Mouse (Mus musculus): ENCODE measurements around the gene Olfr168. TPM values are rescaled to one million over a fixed set of nuclear protein-coding genes. Genes with fewer than 3 reads are reported as not detected.

Gene Olfr168
- polyA plus RNA-seq (2014; fragmentation: Illumina TruSeq; extraction: RNeasy Lipid Tissue Mini Kit (QIAGEN cat#74804)): not detected

DNA sequence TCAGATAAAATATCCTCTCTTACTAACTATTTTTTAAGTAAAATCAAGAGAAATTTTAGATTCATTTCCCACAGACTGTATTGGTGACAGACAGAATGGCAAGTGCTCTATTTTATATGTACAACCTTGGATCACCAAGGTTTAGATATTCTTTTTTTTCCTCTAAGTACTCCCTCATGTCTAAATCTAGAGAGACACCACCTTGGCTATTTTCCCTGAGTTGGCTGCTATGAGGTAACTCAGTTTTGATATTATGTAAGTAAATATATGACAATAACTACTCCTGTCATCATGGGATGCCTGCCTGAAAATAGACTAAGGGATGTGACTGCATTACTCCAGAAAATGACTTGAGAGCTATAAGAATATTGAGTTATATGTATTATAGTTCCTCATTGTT lies at the start of gene Olfr168:
TSS of gene Olfr168 (minus strand) at position 101 of the 400 bp plus-strand sequence.

DNA sequence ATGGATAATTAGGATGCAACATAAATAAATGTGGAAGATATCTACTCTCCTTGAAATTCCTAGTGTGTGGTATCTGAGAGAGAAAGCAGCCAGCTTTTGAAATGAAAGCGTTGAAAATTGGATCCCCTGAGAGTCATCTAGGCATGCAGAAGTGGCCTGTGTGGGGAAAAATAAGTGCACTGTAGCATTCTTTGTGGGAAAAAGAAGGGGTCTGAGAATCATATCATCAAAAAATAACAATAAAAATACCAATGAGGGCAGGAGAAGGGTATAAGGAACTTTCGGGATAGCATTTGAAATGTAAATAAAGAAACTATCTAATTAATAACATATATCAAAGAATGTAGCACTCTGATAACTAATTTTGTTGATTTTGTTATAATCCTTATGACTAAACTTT lies 36.4 kb upstream of the Olfr168 start, which contains the start of gene Olfr169:
TSS of gene Olfr169 (minus strand) at position 101 of the 400 bp plus-strand sequence.

DNA sequence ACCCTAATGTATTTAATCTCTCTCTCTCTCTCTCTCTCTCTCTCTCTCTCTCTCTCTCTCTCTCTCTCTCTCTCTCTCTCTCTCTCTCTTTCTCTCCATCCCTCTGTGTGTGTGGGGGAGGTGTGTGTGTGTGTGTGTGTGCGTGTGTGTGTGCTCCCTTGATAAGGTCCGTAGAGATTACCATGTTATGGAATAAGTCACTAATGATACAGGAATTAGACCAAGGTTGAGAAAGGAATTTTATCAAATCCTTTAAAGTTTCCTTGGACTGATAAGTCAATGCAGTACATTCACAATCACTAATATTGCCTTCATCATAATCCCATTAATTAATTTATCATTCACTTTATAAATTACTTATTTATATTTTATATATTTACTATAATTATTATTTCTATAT lies 13.2 kb downstream of the Olfr168 start, which contains the start of gene Olfr167:
TSS of gene Olfr167 (minus strand) at position 101 of the 400 bp plus-strand sequence.

DNA sequence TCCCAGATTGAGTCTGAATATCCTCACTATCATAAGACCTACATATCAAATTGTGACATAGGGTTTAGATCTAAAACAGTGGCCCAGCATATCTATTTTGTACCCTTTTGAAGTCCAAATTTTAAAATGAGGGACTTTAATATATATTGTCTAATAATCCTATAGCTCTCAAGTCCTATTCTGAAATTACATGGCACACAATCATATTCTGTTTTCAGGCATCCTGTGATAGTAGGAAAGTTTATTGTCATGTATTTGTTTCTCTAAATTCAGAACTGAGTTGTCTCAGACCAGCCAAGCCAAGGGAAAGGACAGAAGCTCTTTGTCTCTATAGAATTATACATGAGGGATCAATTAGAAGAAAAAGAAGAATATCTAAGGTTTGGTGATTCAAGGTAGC lies 52.0 kb downstream of the Olfr168 start, which contains the start of gene Olfr166:
TSS of gene Olfr166 (plus strand) at position 301 of the 400 bp plus-strand sequence.

Other genes starting within 250 kb of the Olfr168 start
- not detected for gene Olfr164, start 221.5 kb downstream of the Olfr168 start, polyA plus RNA-seq (2014; fragmentation: Illumina TruSeq; extraction: RNeasy Lipid Tissue Mini Kit (QIAGEN cat#74804))
- gene Olfr165, start 112.4 kb downstream of the Olfr168 start, polyA plus RNA-seq (2014; fragmentation: Illumina TruSeq; extraction: RNeasy Lipid Tissue Mini Kit (QIAGEN cat#74804)): not detected
- not detected for gene Olfr166, start 51.9 kb downstream of the Olfr168 start, polyA plus RNA-seq (2014; fragmentation: Illumina TruSeq; extraction: RNeasy Lipid Tissue Mini Kit (QIAGEN cat#74804))
- gene Olfr167, start 13.3 kb downstream of the Olfr168 start, polyA plus RNA-seq (2014; fragmentation: Illumina TruSeq; extraction: RNeasy Lipid Tissue Mini Kit (QIAGEN cat#74804)): not detected
- not detected for gene Olfr169, start 36.3 kb upstream of the Olfr168 start, polyA plus RNA-seq (2014; fragmentation: Illumina TruSeq; extraction: RNeasy Lipid Tissue Mini Kit (QIAGEN cat#74804))
- not detected for gene Olfr170, start 76.3 kb upstream of the Olfr168 start, polyA plus RNA-seq (2014; fragmentation: Illumina TruSeq; extraction: RNeasy Lipid Tissue Mini Kit (QIAGEN cat#74804))
- gene Olfr171, start 94.4 kb upstream of the Olfr168 start, polyA plus RNA-seq (2014; fragmentation: Illumina TruSeq; extraction: RNeasy Lipid Tissue Mini Kit (QIAGEN cat#74804)): not detected
- gene Lamp3, start 170.8 kb upstream of the Olfr168 start, polyA plus RNA-seq (2014; fragmentation: Illumina TruSeq; extraction: RNeasy Lipid Tissue Mini Kit (QIAGEN cat#74804)): not detected
- 3.7 TPM for gene B3gnt5, start 224.7 kb upstream of the Olfr168 start, polyA plus RNA-seq (2014; fragmentation: Illumina TruSeq; extraction: RNeasy Lipid Tissue Mini Kit (QIAGEN cat#74804))

Data from ovary, adult 10 weeks (tissue).